Mouse (Mus musculus) cerebellum, adult 11-12 months (tissue): Measurements from ENCODE around the gene B230219D22Rik.

ENCODE experiments used
- DNase-seq: peaks from one replicate; pipeline ENCODE4 v3.0.0; 2022

B230219D22Rik gene

DNA sequence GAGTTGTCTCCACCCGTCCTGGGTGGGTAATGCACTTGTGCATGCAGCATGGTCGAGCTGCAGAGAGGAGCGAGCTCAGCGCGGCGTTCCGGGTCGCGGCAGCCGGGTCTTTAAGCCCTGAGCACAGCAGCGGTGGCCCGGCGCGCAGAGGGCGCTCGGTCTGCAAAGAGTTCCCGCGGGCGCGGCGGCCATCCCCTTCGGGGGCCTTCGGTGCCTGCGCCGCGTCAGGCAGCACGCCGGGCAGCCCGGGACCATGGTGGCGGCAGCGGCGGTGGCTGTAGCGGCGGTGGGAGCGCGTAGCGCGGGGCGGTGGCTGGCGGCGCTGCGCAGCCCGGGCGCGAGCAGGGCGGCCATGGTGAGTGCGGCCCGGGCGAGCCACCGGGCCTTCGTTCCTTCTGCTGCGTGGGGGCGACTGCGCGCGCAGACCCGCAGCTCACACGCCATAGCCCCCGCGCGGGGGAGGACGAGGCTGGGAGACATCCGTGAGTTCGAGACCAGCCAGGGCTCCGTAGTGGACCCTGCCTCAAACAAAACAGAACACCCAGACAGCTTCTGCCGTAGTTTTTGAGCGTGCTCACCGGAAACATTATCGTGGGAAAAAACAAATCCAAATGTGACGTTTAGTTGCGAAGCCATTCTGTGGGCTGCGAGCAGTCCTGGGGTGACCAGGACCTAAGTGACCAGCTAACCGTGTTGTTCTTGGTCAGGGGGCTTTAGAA lies 34.4 kb downstream of the B230219D22Rik start, which contains the start of gene Pcbd2:
Pcbd2 (plus strand) TSS at position 249 of the 719 bp plus-strand sequence.
- peak; percentile 82 for DNase-seq

- DNase-seq = peak; percentile 62
These were observed 34.9 kb downstream of the B230219D22Rik start for GRCm38 (mm10) chr13:55727839-55728238.

- DNase-seq = no peak
These were observed 37.8 kb downstream of the B230219D22Rik start for GRCm38 (mm10) chr13:55730716-55731115.

DNA sequence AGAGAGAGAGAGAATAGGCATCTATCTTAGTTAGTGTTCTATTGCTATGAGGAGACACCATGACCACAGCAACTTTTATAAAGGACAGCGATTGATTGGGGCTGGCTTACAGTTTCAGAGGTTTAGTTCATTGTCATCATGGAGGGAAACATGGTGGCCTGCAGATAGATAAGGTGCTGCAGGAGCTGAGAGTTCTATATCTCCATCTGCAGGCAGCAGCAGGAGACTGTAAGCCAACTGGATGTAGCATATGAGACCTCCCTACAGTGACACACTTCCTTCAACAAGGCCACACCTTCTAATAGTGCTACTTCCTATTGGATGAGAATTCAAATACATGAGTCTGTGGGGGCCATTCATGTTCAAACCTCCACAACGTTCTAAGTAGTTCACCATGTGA lies 39.2 kb downstream of the B230219D22Rik start:
- no peak for DNase-seq

DNA sequence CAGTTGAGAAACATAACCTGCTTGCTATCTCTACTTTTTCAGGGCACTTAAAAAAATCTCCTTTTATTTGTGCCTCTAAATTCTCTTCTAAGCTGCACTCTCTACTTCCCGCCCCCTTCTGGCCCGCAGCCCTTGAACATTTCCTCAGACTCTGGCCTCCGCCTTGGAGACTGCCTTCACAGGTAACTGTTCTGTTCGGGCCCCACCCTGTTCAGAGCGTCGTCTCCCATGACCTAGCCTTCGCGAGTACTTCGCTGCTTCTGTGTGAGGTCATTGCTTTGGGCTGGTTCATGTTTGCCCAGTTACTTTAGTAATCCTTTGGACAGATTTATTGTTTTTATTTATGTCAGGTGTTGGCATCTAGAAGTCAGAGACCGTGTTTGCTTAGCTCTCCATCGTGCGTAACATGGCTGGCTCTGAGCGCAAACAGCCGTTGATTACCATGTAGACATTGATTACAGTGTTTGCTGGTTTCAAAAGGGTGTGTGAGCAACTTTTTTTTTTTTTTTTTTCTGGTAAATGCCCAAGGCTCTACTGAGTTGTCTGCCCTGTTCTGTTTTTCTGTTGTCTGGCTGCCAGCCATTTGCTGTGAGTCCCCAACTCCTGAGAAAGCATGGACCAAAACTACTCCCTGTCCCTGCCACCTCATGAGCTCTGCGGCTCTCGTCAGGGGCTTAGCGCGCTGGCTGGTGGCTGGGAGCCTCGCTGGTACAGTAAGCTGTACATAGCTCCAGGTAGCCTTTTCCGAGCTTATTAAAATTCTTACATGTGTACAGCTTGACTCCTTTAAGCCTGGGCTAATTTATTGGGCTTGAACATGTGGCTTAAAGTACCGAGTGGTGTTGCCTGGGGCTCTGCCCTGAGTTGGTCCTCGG lies 40.9 kb downstream of the B230219D22Rik start:
- DNase-seq = no peak

DNA sequence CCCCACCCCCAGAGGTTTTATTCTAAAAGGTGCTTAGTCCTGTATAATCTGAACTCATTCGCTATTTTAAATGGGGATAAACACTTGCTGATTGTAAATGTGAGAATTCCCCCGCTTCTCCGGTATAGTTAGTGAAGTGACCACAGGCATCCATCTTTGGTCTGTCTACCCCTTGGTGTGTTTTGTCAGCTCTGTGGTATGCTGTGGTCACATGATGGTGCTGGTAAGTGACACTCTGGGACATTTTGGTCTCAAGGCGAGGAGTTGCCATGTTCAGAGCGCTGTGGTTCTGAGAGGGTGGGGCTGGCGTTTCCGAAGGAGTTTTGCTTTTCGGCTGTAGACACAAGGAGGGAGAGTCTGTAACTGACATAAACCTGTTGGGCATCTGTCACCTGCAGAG lies 45.0 kb downstream of the B230219D22Rik start:
- no peak for DNase-seq

DNA sequence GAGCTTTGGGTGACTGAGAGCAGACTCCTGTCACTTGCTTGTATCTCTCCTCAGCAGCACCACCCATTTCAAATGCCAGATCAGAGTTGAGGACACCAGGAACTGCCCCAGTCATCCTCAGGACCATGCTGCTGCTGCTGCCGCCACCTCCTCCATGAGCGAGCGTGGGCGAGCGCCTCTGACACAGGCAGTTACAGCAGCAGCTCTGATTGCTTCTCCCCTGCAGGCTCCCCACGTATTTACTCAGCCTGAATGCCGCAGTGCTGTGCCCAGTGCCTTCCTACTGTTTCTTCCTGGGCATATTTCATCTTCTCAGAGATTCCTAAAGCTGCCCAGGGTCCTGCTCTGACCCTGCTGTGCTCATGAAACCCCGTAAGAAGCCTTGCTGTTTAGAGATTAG lies 49.4 kb downstream of the B230219D22Rik start:
- no peak for DNase-seq
